Mouse (Mus musculus) spleen, postnatal 10 days (tissue): Measurements from ENCODE around the gene Elf4.

Experiments
- DNase-seq, 2 experiments: peaks; one replicate each; pipeline ENCODE4 v3.0.0; 2021 to 2022; ENCODE audit warnings: low spot score in 2 of 2

Elf4 gene

GRCm38 (mm10) chrX:48462754-48463507 is at the start of gene Elf4:
Gene Elf4 (minus strand): TSS chrX:48463132.
- peak; percentile 52 to 66 for DNase-seq

DNA sequence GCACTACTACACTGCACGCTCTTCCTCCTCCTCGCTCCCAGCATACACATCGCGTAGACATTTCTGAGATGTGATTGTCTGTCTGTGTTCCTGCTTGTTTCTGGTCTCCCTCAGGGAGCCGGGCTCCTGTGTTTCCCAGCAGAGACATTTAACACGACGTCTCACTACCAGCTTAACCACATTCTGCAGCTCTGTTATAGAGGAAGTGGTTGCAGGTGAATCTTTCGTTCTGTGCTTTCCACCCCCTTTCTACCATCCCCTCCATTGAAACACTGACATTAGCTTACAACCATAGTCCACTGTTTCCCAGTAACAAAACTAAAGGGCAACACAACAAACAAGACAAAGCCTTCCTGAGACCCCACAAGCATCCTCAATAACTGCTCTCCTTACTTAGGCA is 30.8 kb upstream of the Elf4 start:
- DNase-seq, result no peak

- no peak for DNase-seq
Measured at GRCm38 (mm10) chrX:48481687-48482086, 18.8 kb upstream of the Elf4 start.

GRCm38 (mm10) chrX:48481095-48481494 is 18.2 kb upstream of the Elf4 start:
- DNase-seq, result no peak

GRCm38 (mm10) chrX:48467355-48467946 is 4.5 kb upstream of the Elf4 start:
- DNase-seq, result no peak

DNA sequence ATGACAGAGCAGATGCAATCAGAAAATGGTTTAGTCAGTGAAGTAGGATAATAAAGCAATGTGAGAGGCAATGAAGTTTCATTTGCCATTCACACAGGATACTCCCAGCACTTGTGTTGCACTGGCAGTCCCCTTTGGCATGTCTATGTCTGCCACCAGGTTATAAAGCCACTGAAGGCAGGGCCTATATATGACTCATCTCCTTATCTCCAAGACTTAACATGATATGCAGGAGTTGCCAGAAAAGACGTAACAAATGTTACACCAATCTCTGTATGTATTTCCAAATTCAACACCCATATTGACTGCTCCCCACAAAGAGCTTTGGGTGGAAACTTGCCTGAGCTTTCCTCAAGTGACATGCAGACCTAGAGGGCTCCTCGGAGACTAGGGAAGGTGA is 3.2 kb upstream of the Elf4 start:
- DNase-seq, result no peak

GRCm38 (mm10) chrX:48464436-48464835 is 1.5 kb upstream of the Elf4 start:
- DNase-seq, result no peak

- no peak for DNase-seq
Measured at GRCm38 (mm10) chrX:48463636-48464035, 704 bp upstream of the Elf4 start.

- no peak for DNase-seq
Measured at GRCm38 (mm10) chrX:48462297-48462696, 635 bp downstream of the Elf4 start.

DNA sequence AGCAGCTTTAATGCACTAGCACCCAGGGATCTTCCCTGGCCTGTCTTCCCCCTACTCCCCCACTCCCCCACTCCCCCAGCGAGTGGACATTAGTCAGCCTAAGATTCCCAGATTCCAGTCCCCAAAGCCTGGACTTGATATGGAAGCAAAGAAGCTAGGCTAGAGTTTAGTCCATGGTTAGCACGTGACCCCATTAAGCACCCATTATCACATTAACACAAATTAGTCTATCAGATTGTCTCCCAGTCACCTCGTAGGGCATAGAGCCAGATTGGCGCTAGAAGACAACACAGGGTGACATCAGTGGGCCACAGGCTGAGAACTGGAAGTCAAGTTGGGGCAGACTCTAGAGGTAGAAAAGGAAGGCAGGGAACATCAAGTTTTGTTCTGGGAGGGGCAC is 1.9 kb downstream of the Elf4 start:
- DNase-seq, result no peak

GRCm38 (mm10) chrX:48460496-48460895 is 2.4 kb downstream of the Elf4 start:
- no peak for DNase-seq

GRCm38 (mm10) chrX:48456956-48457355 is 6.0 kb downstream of the Elf4 start:
- DNase-seq, result no peak

DNA sequence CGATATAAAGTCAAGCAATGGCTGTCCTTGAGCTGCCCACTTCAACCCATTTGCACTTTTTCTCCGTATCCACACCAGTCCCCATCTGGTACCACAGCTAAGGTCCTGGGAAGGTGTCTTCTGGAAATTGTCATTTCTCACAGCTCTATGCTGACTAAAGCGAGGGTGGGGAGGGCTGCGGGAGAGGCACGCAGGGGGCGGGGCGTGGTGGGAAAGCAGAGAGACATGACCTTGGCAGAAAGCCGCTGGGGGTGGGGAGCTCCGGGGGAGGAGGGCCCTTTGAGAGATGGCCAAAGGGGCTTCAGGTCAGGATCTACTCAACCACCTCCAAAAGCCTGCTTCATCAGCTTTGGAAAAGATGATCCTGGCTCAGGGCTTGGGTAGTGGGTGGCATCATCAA is 7.9 kb downstream of the Elf4 start:
- DNase-seq, result peak in 1 of 2 experiments; percentile 45

GRCm38 (mm10) chrX:48454495-48454878 is 8.4 kb downstream of the Elf4 start:
- no peak for DNase-seq

DNA sequence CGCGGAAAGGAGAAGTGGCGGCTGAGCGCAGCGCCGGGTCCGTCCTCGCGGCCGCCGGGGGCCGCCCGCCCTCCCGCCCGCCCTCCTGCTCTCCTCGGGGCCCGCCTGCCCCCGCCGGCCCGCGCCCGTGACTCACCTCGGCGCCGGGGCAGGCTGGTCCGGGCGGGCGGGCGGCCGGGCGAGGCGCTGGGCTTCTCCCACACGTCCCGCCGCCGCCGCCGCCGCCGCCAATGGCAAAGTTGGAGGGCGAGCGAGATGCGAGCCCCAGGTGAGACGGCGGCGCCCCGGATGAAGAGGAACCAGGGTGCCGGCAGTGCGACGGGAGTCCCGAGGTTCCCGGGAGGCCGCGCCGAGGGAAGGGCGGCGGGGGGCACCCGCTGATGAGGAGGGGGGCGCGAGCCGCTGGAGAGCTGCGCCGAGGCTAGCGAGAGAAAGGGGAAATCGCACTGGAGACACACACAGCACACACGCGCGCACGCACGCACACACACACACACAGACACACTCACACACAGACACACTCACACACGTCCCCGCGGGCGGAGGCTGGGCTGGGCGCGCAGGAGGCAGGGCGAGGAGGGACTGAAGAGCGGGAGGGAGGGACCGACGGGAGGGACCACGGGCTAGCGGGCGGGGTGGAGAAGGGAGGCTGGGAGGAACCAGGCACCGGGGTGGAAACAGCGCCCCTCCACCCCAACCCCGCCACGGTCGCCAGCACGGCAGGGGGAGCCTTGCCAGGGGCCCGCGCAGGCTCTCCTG is 9.0 kb downstream of the Elf4 start:
- peak in 1 of 2 experiments; percentile 81 for DNase-seq

DNA sequence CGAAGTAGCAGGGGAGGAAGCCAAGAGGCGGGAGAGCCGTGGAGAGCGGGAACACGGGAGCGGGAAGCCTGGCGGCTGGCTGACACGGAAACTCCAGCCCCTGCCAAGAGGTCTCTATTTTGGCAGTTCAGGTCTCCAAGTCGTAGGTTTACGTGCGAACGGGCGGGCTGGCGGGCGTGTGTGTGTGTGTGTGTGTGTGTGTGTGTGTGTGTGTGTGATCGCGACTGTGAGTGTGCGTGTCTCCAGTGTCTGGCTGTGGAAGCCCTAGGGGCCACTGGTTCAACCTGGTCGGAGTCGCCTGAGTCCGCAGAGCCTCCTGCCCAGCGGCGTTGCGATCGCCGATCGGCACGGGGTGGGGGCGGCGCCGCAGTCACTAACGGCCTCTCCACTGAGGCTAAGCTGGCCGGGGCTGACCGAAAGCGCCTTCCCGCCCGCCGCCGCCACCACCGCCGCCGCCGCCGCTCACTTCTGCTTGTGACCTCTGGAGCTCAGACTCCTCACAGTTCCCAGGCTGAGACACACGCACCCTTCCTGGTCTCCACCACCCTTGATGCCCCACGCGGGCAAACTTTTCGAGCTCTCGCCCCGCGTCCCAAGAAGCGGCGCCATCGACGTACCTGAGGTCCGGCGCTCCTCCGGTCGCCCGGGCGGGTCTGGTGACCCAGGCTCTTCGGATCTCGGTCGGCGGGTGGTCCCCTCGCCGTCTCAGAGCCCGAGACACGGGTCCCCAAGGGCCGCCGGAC is 9.8 kb downstream of the Elf4 start:
- DNase-seq, result peak in 1 of 2 experiments; percentile 55

DNA sequence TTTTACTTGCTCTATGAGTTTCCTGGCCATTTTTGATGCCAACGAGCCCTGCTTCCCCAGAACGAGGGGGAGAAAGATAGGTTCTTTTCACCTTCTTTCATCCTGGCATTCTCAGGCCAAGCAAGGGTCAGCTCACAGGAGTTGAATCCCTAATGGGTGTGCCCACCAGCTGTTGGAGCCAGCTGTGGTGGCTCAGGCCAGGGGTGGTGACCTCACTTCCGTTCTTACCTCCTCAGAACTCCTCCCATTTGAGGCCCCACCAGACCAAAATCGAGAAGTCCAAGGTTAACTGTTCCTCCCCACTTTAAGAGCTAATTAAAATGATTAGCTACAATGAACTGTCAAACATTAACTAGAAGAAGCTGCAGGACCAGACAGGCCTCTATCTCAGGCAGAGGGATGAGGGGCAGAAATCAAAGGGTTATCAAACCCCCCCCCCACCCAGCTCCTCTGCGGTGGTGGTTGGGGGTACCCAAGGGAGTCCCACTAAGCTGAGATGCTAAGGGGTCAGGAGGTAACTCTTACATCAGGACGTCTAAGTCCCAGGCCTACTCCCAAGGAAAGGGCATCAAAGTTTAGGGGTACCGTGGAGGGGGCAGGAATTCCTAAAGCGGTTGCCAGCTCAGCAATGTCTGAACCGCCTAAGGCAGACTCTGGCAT is 10.6 kb downstream of the Elf4 start:
- DNase-seq, result peak in 1 of 2 experiments; percentile 33

DNA sequence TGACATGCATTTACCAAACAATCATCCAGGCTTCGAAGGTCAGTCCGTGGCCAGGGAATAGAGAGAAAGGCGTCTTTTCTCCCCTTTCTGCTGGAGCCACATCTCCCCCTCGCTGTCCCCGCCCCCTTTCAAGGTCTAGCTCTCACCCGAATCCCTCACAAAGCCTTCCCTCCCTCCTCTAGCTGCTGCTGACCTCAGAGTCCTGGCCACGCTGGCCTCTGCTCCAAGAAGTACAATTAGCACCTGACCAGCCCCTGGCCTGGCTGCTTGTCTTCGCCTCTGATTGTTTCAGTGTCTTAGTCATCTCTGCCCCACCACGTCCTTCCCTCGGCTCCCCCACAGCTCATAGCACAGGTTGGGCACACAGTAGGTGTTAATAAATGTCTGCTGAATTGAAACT is 13.3 kb downstream of the Elf4 start:
- DNase-seq, result no peak

DNA sequence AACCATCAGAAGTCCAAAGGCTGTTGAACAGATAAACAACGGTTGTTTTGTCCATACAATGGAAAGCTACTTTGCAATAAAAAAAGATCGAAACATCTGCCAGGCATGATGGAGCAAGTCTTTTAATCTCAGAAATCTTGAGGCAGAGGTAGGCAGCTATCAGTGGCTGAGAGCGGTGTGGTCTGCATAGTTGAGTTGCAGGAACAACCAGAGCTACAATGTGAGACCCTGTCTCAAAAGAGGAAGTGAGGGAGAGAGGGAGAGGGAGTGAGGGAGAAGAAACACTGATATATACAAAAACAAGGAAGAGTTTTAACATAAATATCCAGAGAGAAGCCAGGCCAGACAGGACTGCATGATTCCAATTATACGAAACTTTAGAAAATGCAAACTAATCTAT is 18.3 kb downstream of the Elf4 start:
- DNase-seq, result no peak

DNA sequence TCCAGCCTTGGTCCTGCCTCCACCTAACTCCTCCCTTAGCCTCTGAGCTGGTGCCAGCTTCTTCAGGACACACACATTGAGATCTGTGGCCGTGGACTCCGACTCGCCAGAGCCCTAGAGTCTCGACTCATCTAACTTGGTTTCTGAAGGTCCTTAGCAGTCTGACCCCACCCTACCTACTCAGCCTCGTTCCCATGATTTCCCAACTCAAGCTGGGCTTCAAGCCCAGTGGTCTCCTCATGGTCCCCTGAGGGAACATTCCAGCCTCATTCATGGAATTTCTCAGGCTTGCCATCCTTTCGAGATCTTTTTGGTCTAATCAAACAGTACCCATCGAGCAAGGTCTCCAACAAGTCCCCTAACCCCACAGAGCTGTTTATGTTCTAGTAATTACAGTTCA is 21.0 kb downstream of the Elf4 start:
- no peak for DNase-seq

GRCm38 (mm10) chrX:48441548-48441947 is 21.4 kb downstream of the Elf4 start:
- DNase-seq, result peak in 1 of 2 experiments; percentile 21

- peak in 1 of 2 experiments; percentile 48 for DNase-seq
Measured at GRCm38 (mm10) chrX:48439036-48439435, 23.9 kb downstream of the Elf4 start.
